Mouse (Mus musculus) intestine, embryonic 14.5 days (tissue): ENCODE measurements around the gene Ap2a1. TPM values are rescaled to one million over a fixed set of nuclear protein-coding genes. Genes with fewer than 3 reads are reported as not detected.
A peak's percentile ranks its signal among the peaks of the same experiment; 100 is the strongest.

Source experiments
- ATAC-seq: fragments of 200-750 bp; cut with Nextera tagmentation; replicated peaks from 2 replicates; pipeline ENCODE4 v1.8.0; 2017; ENCODE audit warnings: low read depth, moderate number of reproducible peaks, moderate TSS enrichment, moderate library complexity; ENCODE audit not compliant: low FRiP score, low TSS enrichment
- DNase-seq: peaks from one replicate; pipeline ENCODE4 v3.0.0-alpha.2; 2018; ENCODE audit warnings: low spot score
- H3K27ac ChIP-seq: fragments of 300-500 bp; sonication (generic); 2 replicates; pipeline ENCODE4 v1.5.1; 2014; ENCODE audit warnings: low read depth, mild to moderate bottlenecking, control low read depth
- H3K27me3 ChIP-seq: fragments of 300-500 bp; sonication (generic); replicated peaks from 2 replicates; pipeline ENCODE4 v1.6.1; 2014; ENCODE audit warnings: low read length, control low read depth; ENCODE audit not compliant: control insufficient read depth, insufficient read depth
- H3K36me3 ChIP-seq: fragments of 300-500 bp; sonication (generic); 2 replicates; pipeline ENCODE4 v1.6.1; 2014; ENCODE audit warnings: low read length, control low read depth; ENCODE audit not compliant: control insufficient read depth, insufficient read depth
- H3K4me1 ChIP-seq: fragments of 300-500 bp; sonication (generic); replicated peaks from 2 replicates; pipeline ENCODE4 v1.6.1; 2014; ENCODE audit warnings: low read length, control low read depth, mixed read lengths; ENCODE audit not compliant: control insufficient read depth, insufficient read depth
- H3K4me2 ChIP-seq: fragments of 300-500 bp; sonication (generic); 2 replicates; pipeline ENCODE4 v1.6.1; 2014; ENCODE audit warnings: low read length
- H3K4me3 ChIP-seq: fragments of 300-500 bp; sonication (generic); 2 replicates; pipeline ENCODE4 v1.5.1; 2014; ENCODE audit warnings: low read depth, low read length, control low read depth, mixed read lengths
- H3K9ac ChIP-seq: fragments of 300-500 bp; sonication (generic); 2 replicates; pipeline ENCODE4 v1.6.1; 2014; ENCODE audit warnings: mild to moderate bottlenecking, low read length
- H3K9me3 ChIP-seq: fragments of 300-500 bp; sonication (generic); 2 replicates; pipeline ENCODE4 v1.6.1; 2016; ENCODE audit warnings: low read length, control low read depth; ENCODE audit not compliant: control insufficient read depth
- WGBS: fragments of 180-500 bp; shearing (Covaris S2); extraction: QIAGEN DNeasy Blood & Tissue Kit; methylation state at CpG from one replicate; pipeline ENCODE4 v1.1.7; 2014; 5-methylcytosine and 5-hydroxymethylcytosine counted together
- polyA plus RNA-seq: library from polyadenylated mRNA; unstranded; fragments of >200 nt; fragmentation: Nextera tagmentation; extraction: Ambion mirVana; gene quantifications from 2 replicates; pipeline ENCODE4 v1.2.1, GENCODE M21; 2014

Ap2a1 gene
- polyA plus RNA-seq, 1 experiment from 2014 or later, result 68.3 TPM

DNA sequence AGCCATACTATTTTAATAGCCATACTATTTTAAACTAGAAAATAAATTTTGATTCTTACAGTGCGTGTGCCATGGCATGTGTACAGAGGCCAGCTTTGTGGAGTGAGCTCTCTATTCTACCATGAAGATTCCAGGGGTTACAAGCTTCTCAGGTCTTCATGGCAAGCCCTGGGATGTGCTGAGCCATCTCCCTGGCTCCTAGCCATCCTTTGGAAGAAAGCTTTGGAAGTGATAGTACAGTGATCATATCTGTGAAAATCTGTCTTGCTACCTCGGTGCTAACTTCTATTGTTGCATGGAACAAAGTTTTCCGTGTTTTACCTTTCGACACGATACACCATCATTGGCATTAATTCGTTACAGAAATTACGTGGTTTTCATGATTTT is 34.1 kb downstream of the Ap2a1 start:
- H3K4me2 ChIP-seq, result peak overlapping the region; percentile 71
- H3K27ac ChIP-seq, result peak overlapping the region; percentile 74
- H3K9me3 ChIP-seq, result no peaks in the 10 kb centered on the region
- DNase-seq (peak; percentile 55), ATAC-seq (no peak)
- peaks cover 19% of the 10 kb centered on the region for H3K36me3 ChIP-seq
- H3K9ac ChIP-seq, result no peak overlapping the region
- WGBS, result 67% methylated on average over 7 of the region's 7 CpGs
- H3K4me1 ChIP-seq, result peaks cover 29% of the 10 kb centered on the region
- H3K4me3 ChIP-seq, result peak overlapping the region; percentile 64
- H3K27me3 ChIP-seq, result no peaks in the 10 kb centered on the region

- no peak overlapping the region for H3K9ac ChIP-seq
- no peak overlapping the region for H3K4me2 ChIP-seq
- DNase-seq (no peak), ATAC-seq (no peak)
- no peaks in the 10 kb centered on the region for H3K27me3 ChIP-seq
- peaks cover 29% of the 10 kb centered on the region for H3K4me1 ChIP-seq
- H3K36me3 ChIP-seq, result peaks cover 15% of the 10 kb centered on the region
- WGBS, result 90% methylated on average over 3 of the region's 3 CpGs
- H3K9me3 ChIP-seq, result no peaks in the 10 kb centered on the region
- H3K27ac ChIP-seq, result no peak overlapping the region
- H3K4me3 ChIP-seq, result no peak overlapping the region
Observed at GRCm38 (mm10) chr7:44894175-44894574, 35.1 kb downstream of the Ap2a1 start.

GRCm38 (mm10) chr7:44893197-44893596 is 36.1 kb downstream of the Ap2a1 start:
- Histone ChIP-seq H3K4me1 (peaks cover 29% of the 10 kb centered on the region), H3K9ac (peak overlapping the region; percentile 37; the same call in 1 of the 2 replicates), H3K27ac (peak overlapping the region; percentile 99), H3K36me3 (peaks cover 18% of the 10 kb centered on the region), H3K4me2 (peak overlapping the region; percentile 90), H3K27me3 (no peaks in the 10 kb centered on the region), H3K4me3 (peak overlapping the region; percentile 91), H3K9me3 (no peaks in the 10 kb centered on the region)
- ATAC-seq, result no peak
- WGBS, result 24% methylated on average over 8 of the region's 8 CpGs
- DNase-seq, result no peak

DNA sequence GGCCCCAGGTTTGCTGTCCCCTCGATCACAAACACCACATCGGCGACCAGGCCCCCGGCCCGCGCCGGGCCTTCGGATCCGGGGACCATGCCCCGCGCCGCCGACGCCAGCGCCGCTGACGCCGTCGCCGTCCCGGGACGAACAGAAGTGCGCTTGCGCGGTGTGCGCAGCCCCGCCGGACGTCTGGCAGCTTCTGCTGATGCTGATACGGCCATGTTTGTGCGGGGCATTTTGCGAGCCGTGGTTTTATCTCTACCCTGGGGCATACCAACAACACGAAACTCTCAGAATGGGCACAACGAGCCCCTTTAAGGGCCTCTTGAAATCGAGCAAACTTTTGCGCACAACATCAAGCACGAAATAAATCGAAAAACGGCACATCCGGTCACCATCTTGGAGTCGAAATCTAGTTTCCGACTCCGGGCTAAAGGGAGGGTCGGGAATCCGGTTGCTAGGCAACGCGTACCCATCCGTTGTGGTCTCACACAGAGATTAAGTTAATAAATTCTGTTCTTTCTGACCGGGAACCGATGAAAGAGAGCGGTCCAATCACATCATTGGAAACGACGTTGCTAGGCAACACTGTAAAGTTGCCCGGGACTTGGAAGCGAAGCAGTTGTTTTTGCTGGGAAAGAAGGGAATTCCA is 36.9 kb downstream of the Ap2a1 start, which contains the start of gene Med25:
Med25 (minus strand) TSS at position 437 of the 646 bp plus-strand sequence.
- ATAC-seq, result peak; percentile 75
- peaks cover 29% of the 10 kb centered on the region for H3K4me1 ChIP-seq
- WGBS, result under 1% methylated on average over 56 of the region's 56 CpGs

DNA sequence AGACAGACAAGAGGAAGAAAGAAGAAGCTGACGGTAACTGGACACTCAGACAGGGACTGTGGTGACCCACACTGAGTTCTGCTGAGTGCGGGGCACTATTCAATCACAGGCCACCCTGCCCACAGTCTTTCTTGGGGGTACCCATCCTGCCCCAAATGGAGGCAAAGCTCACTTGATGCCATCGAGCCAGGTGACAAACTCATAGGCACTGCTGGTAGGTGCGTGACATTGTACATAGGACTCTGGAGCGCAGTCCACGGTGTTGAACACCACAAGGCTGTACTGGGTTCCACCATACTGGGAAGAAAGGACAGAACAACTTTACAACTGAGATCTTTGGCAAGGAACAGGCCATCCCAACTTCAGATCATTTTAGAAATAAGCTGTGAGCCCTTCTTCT is 37.7 kb downstream of the Ap2a1 start:
- Histone ChIP-seq H3K9ac (peak overlapping the region; percentile 95), H3K27ac (peak overlapping the region; percentile 99), H3K4me2 (peak overlapping the region; percentile 90), H3K36me3 (peaks cover 28% of the 10 kb centered on the region), H3K27me3 (no peaks in the 10 kb centered on the region), H3K9me3 (no peaks in the 10 kb centered on the region), H3K4me3 (peak overlapping the region; percentile 91), H3K4me1 (peaks cover 23% of the 10 kb centered on the region)
- 18% methylated on average over 6 of the region's 6 CpGs for WGBS
- no peak for ATAC-seq
- DNase-seq, result no peak

More for the DNA sequence above, 36.9 kb downstream of the Ap2a1 start, which contains the start of gene Med25:
- H3K36me3 ChIP-seq, result peaks cover 20% of the 10 kb centered on the region
- no peaks in the 10 kb centered on the region for H3K27me3 ChIP-seq
- DNase-seq, result peak; percentile 97
- H3K4me2 ChIP-seq, result peak within 1 kb of the TSS; percentile 90
- H3K27ac ChIP-seq, result peak within 1 kb of the TSS; percentile 99
- H3K9ac ChIP-seq, result peak within 1 kb of the TSS; percentile 95
- H3K4me3 ChIP-seq, result peak within 1 kb of the TSS; percentile 91
- H3K9me3 ChIP-seq, result no peaks in the 10 kb centered on the region

GRCm38 (mm10) chr7:44890737-44891136 is 38.6 kb downstream of the Ap2a1 start:
- WGBS, result 91% methylated on average over 4 of the region's 4 CpGs
- ATAC-seq, result no peak
- H3K9me3 ChIP-seq, result no peaks in the 10 kb centered on the region
- no peak for DNase-seq
- H3K4me2 ChIP-seq, result peak overlapping the region; percentile 12; the same call in 1 of the 2 replicates
- no peaks in the 10 kb centered on the region for H3K27me3 ChIP-seq
- H3K36me3 ChIP-seq, result peaks cover 37% of the 10 kb centered on the region
- H3K4me3 ChIP-seq, result no peak overlapping the region
- peaks cover 21% of the 10 kb centered on the region for H3K4me1 ChIP-seq
- no peak overlapping the region for H3K9ac ChIP-seq
- no peak overlapping the region for H3K27ac ChIP-seq

DNA sequence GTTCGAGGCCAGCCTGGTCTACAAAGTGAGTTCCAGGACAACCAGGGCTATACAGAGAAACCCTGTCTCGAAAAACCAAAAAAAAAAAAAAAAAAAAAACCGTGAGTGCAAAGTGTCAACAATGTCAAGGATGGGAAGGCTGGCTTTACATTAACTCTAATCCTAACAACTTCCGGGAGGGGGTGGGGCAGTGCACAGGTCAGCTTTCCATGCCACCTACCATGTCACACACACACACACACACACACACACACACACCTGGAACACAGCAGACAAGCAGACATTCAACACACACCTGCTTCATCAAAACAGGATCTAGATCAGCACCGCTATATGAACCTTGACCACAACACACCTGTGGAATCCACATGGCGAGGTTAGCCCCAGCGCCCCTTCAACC is 39.1 kb downstream of the Ap2a1 start:
- Histone ChIP-seq H3K4me3 (no peak overlapping the region), H3K4me1 (peaks cover 19% of the 10 kb centered on the region), H3K27ac (no peak overlapping the region), H3K4me2 (no peak overlapping the region), H3K27me3 (no peaks in the 10 kb centered on the region), H3K9ac (no peak overlapping the region), H3K9me3 (no peaks in the 10 kb centered on the region), H3K36me3 (peaks cover 40% of the 10 kb centered on the region)
- WGBS, result 85% methylated on average over 6 of the region's 7 CpGs
- DNase-seq, result no peak
- no peak for ATAC-seq

DNA sequence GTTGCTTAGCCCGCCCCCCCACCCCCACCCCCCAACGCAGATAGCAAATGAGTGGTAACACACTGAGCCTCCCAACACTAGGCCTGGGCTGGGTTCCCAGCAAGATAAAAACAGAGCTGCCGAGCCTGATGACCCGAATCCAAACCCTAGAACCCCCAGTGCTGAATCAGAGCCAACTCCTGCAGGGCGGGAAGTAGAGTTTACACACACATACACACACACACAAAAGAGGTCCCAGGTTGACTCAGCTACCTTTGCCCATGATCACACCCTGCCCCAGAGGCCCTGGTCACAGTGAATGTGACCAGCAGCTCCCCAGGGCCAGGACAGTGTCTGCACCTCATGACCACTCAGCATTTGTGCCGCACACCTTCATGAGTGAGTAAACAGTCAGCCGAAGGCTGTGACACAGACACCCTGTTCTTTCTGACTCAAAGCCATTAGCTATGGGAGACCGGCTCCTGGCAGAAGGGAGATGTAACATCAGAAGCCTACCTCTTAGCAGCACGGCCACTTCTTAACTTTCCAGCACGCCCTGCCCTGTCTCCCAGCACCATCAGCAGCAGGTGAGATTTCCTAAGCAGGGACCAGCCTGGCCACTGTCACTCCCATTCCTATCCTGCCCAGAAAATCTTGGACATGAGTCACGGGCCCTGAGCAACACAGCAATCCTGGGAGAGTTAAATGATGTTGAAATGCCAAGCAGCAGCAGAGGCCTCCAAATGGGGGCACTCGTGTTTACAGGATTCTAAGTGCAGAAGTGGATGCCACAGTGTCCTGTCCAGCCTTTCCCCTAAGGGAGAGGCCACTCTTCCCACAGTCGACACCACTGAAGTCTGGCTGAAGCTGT is 40.8 kb downstream of the Ap2a1 start:
- Histone ChIP-seq H3K27ac (no peak overlapping the region), H3K9me3 (no peaks in the 10 kb centered on the region), H3K9ac (no peak overlapping the region), H3K4me3 (no peak overlapping the region), H3K27me3 (no peaks in the 10 kb centered on the region), H3K4me2 (no peak overlapping the region), H3K4me1 (peaks cover 14% of the 10 kb centered on the region), H3K36me3 (peaks cover 54% of the 10 kb centered on the region)
- WGBS, result 88% methylated on average over 13 of the region's 13 CpGs
- DNase-seq (no peak), ATAC-seq (no peak)
